Mouse (Mus musculus): ENCODE data around the gene Phc2.

Phc2 gene

GRCm38 (mm10) chr4:128700543-128700942 lies 46.0 kb downstream of the Phc2 start:
- peaks cover 20% of the 10 kb centered on the region; the same call in 1 of the 2 replicates for H3K27me3 ChIP-seq (ENCODE audit: insufficient read depth, low read length)
- no peak for TF ChIP-seq NANOG (IDR thresholded peaks at IDR 0.05; ENCODE audit: borderline replicate concordance, low read length)
- no peak for TF ChIP-seq POU5F1 (IDR thresholded peaks at IDR 0.05; ENCODE audit: borderline replicate concordance, low read length)
- TF ChIP-seq CTCF (conservative IDR thresholded peaks at IDR 0.05; ENCODE audit: low read length): no peak
- H3K4me3 ChIP-seq (replicated peaks; ENCODE audit: low read length): no peak overlapping the region
- H3K4me1 ChIP-seq (replicated peaks; ENCODE audit: low read depth, low read length): no peaks in the 10 kb centered on the region
- H3K36me3 ChIP-seq (ENCODE audit: insufficient read depth, low read length): no peaks in the 10 kb centered on the region
- H3K9me3 ChIP-seq (ENCODE audit: low read length): no peaks in the 10 kb centered on the region

GRCm38 (mm10) chr4:128705138-128705720 lies 50.7 kb downstream of the Phc2 start:
- Histone ChIP-seq H3K36me3 (ENCODE audit: insufficient read depth, low read length) (no peaks in the 10 kb centered on the region), H3K4me3 (replicated peaks; ENCODE audit: low read length) (no peak overlapping the region), H3K27me3 (ENCODE audit: insufficient read depth, low read length) (peaks cover 33% of the 10 kb centered on the region), H3K4me1 (replicated peaks; ENCODE audit: low read depth, low read length) (no peaks in the 10 kb centered on the region; the same call in 1 of the 2 replicates), H3K9me3 (ENCODE audit: low read length) (no peaks in the 10 kb centered on the region)
- no peak for TF ChIP-seq CTCF (conservative IDR thresholded peaks at IDR 0.05; ENCODE audit: low read length)
- no peak for TF ChIP-seq POU5F1 (IDR thresholded peaks at IDR 0.05; ENCODE audit: borderline replicate concordance, low read length)
- TF ChIP-seq NANOG (IDR thresholded peaks at IDR 0.05; ENCODE audit: borderline replicate concordance, low read length): no peak

GRCm38 (mm10) chr4:128706626-128707025 lies 52.1 kb downstream of the Phc2 start:
- H3K9me3 ChIP-seq (ENCODE audit: low read length): no peaks in the 10 kb centered on the region
- H3K36me3 ChIP-seq (ENCODE audit: insufficient read depth, low read length): no peaks in the 10 kb centered on the region
- TF ChIP-seq NANOG (IDR thresholded peaks at IDR 0.05; ENCODE audit: borderline replicate concordance, low read length): no peak
- TF ChIP-seq POU5F1 (IDR thresholded peaks at IDR 0.05; ENCODE audit: borderline replicate concordance, low read length): no peak
- TF ChIP-seq CTCF (conservative IDR thresholded peaks at IDR 0.05; ENCODE audit: low read length): no peak
- H3K4me3 ChIP-seq (replicated peaks; ENCODE audit: low read length): no peak overlapping the region
- H3K4me1 ChIP-seq (replicated peaks; ENCODE audit: low read depth, low read length): peaks cover 8% of the 10 kb centered on the region
- H3K27me3 ChIP-seq (ENCODE audit: insufficient read depth, low read length): peaks cover 36% of the 10 kb centered on the region

- TF ChIP-seq NANOG (IDR thresholded peaks at IDR 0.05; ENCODE audit: borderline replicate concordance, low read length) (no peak), CTCF (conservative IDR thresholded peaks at IDR 0.05; ENCODE audit: low read length) (no peak), POU5F1 (IDR thresholded peaks at IDR 0.05; ENCODE audit: borderline replicate concordance, low read length) (no peak)
- H3K27me3 ChIP-seq (ENCODE audit: insufficient read depth, low read length): peaks cover 36% of the 10 kb centered on the region
- H3K36me3 ChIP-seq (ENCODE audit: insufficient read depth, low read length): no peaks in the 10 kb centered on the region
- no peaks in the 10 kb centered on the region for H3K9me3 ChIP-seq (ENCODE audit: low read length)
- no peak overlapping the region for H3K4me3 ChIP-seq (replicated peaks; ENCODE audit: low read length)
- peaks cover 16% of the 10 kb centered on the region for H3K4me1 ChIP-seq (replicated peaks; ENCODE audit: low read depth, low read length)
Measured at GRCm38 (mm10) chr4:128707384-128707783, 52.9 kb downstream of the Phc2 start.

- TF ChIP-seq CTCF (conservative IDR thresholded peaks at IDR 0.05; ENCODE audit: low read length): no peak
- TF ChIP-seq NANOG (IDR thresholded peaks at IDR 0.05; ENCODE audit: borderline replicate concordance, low read length): no peak
- no peak for TF ChIP-seq POU5F1 (IDR thresholded peaks at IDR 0.05; ENCODE audit: borderline replicate concordance, low read length)
- Histone ChIP-seq H3K9me3 (ENCODE audit: low read length) (no peaks in the 10 kb centered on the region), H3K4me1 (replicated peaks; ENCODE audit: low read depth, low read length) (peaks cover 19% of the 10 kb centered on the region), H3K36me3 (ENCODE audit: insufficient read depth, low read length) (no peaks in the 10 kb centered on the region), H3K4me3 (replicated peaks; ENCODE audit: low read length) (no peak overlapping the region), H3K27me3 (ENCODE audit: insufficient read depth, low read length) (peaks cover 42% of the 10 kb centered on the region)
Measured at GRCm38 (mm10) chr4:128709061-128709780, 54.7 kb downstream of the Phc2 start.

- Histone ChIP-seq H3K36me3 (ENCODE audit: insufficient read depth, low read length) (no peaks in the 10 kb centered on the region), H3K9me3 (ENCODE audit: low read length) (no peaks in the 10 kb centered on the region), H3K4me1 (replicated peaks; ENCODE audit: low read depth, low read length) (peaks cover 24% of the 10 kb centered on the region), H3K4me3 (replicated peaks; ENCODE audit: low read length) (no peak overlapping the region), H3K27me3 (ENCODE audit: insufficient read depth, low read length) (peaks cover 47% of the 10 kb centered on the region)
- TF ChIP-seq NANOG (IDR thresholded peaks at IDR 0.05; ENCODE audit: borderline replicate concordance, low read length) (no peak), POU5F1 (IDR thresholded peaks at IDR 0.05; ENCODE audit: borderline replicate concordance, low read length) (no peak), CTCF (conservative IDR thresholded peaks at IDR 0.05; ENCODE audit: low read length) (no peak)
Measured at GRCm38 (mm10) chr4:128709781-128710166, 55.3 kb downstream of the Phc2 start.

GRCm38 (mm10) chr4:128710286-128710685 lies 55.8 kb downstream of the Phc2 start:
- peaks cover 47% of the 10 kb centered on the region for H3K27me3 ChIP-seq (ENCODE audit: insufficient read depth, low read length)
- no peaks in the 10 kb centered on the region for H3K9me3 ChIP-seq (ENCODE audit: low read length)
- H3K4me3 ChIP-seq (replicated peaks; ENCODE audit: low read length): no peak overlapping the region
- peaks cover 29% of the 10 kb centered on the region for H3K4me1 ChIP-seq (replicated peaks; ENCODE audit: low read depth, low read length)
- TF ChIP-seq NANOG (IDR thresholded peaks at IDR 0.05; ENCODE audit: borderline replicate concordance, low read length) (no peak), POU5F1 (IDR thresholded peaks at IDR 0.05; ENCODE audit: borderline replicate concordance, low read length) (no peak), CTCF (conservative IDR thresholded peaks at IDR 0.05; ENCODE audit: low read length) (no peak)
- H3K36me3 ChIP-seq (ENCODE audit: insufficient read depth, low read length): no peaks in the 10 kb centered on the region

- Histone ChIP-seq H3K36me3 (ENCODE audit: insufficient read depth, low read length) (no peaks in the 10 kb centered on the region), H3K9me3 (ENCODE audit: low read length) (no peaks in the 10 kb centered on the region), H3K4me3 (replicated peaks; ENCODE audit: low read length) (no peak overlapping the region), H3K27me3 (ENCODE audit: insufficient read depth, low read length) (peaks cover 47% of the 10 kb centered on the region), H3K4me1 (replicated peaks; ENCODE audit: low read depth, low read length) (peaks cover 34% of the 10 kb centered on the region)
- TF ChIP-seq NANOG (IDR thresholded peaks at IDR 0.05; ENCODE audit: borderline replicate concordance, low read length) (no peak), CTCF (conservative IDR thresholded peaks at IDR 0.05; ENCODE audit: low read length) (no peak), POU5F1 (IDR thresholded peaks at IDR 0.05; ENCODE audit: borderline replicate concordance, low read length) (no peak)
Measured at GRCm38 (mm10) chr4:128710800-128711199, 56.3 kb downstream of the Phc2 start.

All from E14TG2a.4 (cell line).